Mouse (Mus musculus): ENCODE measurements around the gene Sec23a. TPM values are rescaled to one million over a fixed set of nuclear protein-coding genes. Genes with fewer than 3 reads are reported as not detected.
"Not testable (repeated sequence)": the region's sequence is repeated elsewhere in the genome, so short reads cannot be mapped to it uniquely, and the experiment has no call there.

Gene Sec23a
- polyA plus RNA-seq, 1 experiment, result 24.6 TPM

- Histone ChIP-seq H3K36me3 (ENCODE audit: control insufficient read depth, insufficient read depth) (peaks cover 18% of the 10 kb centered on the region), H3K4me3 (peak overlapping the region; percentile 50), H3K27me3 (ENCODE audit: control insufficient read depth, insufficient read depth, insufficient read length) (no peaks in the 10 kb centered on the region), H3K79me2 (ENCODE audit: control insufficient read depth, insufficient read depth) (peaks cover 41% of the 10 kb centered on the region), H3K4me2 (ENCODE audit: low read depth) (peak overlapping the region; percentile 75), H3ac (ENCODE audit: control insufficient read depth, insufficient read length) (no peak overlapping the region)
- no peak for TF ChIP-seq POLR2A (IDR thresholded peaks at IDR 0.05; ENCODE audit: insufficient read length, low read depth)
- TF ChIP-seq POLR2AphosphoS2 (IDR thresholded peaks at IDR 0.05; ENCODE audit: insufficient read length, low read depth), result no peak
- TF ChIP-seq TCF12 (IDR thresholded peaks at IDR 0.05; ENCODE audit: insufficient read depth, poor library complexity, severe bottlenecking), result no peak
- no peak for TF ChIP-seq SRF (IDR thresholded peaks at IDR 0.05; ENCODE audit: control insufficient read depth, insufficient read length, low read depth)
Measured at GRCm38 (mm10) chr12:59010482-59010881, 1.3 kb downstream of the Sec23a start.

DNA sequence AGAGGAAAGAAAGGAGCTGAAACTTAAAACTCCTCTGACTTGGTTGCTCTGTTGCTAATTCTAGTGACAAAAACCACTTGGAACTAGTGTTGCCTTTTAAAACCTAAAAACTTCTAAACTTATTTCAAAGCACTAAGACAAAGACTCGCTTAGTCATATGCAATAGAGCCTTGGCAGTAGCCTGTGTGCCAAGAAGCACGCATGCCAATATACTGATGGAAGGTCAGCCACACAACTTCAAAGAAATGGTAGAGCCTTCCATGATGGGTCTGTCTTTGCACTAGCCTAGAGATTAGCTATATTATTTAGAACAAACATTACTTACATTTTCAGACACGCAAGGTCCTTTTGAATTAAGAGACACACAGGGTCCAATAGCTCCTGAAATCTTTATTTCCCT is 26.1 kb downstream of the Sec23a start:
- Histone ChIP-seq H3K4me3 (no peak overlapping the region), H3K4me2 (ENCODE audit: low read depth) (no peak overlapping the region), H3K27me3 (ENCODE audit: control insufficient read depth, insufficient read depth, insufficient read length) (no peaks in the 10 kb centered on the region), H3ac (ENCODE audit: control insufficient read depth, insufficient read length) (no peak overlapping the region), H3K79me2 (ENCODE audit: control insufficient read depth, insufficient read depth) (no peaks in the 10 kb centered on the region), H3K36me3 (ENCODE audit: control insufficient read depth, insufficient read depth) (peaks cover 49% of the 10 kb centered on the region)
- no peak for TF ChIP-seq POLR2A (IDR thresholded peaks at IDR 0.05; ENCODE audit: insufficient read length, low read depth)
- TF ChIP-seq CEBPB (IDR thresholded peaks at IDR 0.05; ENCODE audit: insufficient read depth, poor library complexity, severe bottlenecking), result no peak
- TF ChIP-seq E2F4 (IDR thresholded peaks at IDR 0.05; ENCODE audit: insufficient read depth), result no peak
- TF ChIP-seq MYOD1 (IDR thresholded peaks at IDR 0.05; ENCODE audit: control insufficient read depth in 1 of 3, insufficient read length in 2 of 3, low read depth in 2 of 3), result no peak
- TF ChIP-seq REST (IDR thresholded peaks at IDR 0.05; ENCODE audit: insufficient read depth, insufficient read length), result no peak
- TF ChIP-seq TCF3 (IDR thresholded peaks at IDR 0.05; ENCODE audit: insufficient read length, low read depth), result no peak
- no peak for TF ChIP-seq POLR2AphosphoS2 (IDR thresholded peaks at IDR 0.05; ENCODE audit: insufficient read length, low read depth)

GRCm38 (mm10) chr12:58981178-58981661 is 30.6 kb downstream of the Sec23a start:
- not testable (repeated sequence) for H3K79me2 ChIP-seq (ENCODE audit: control insufficient read depth, insufficient read depth); H3K4me3 ChIP-seq; H3K4me2 ChIP-seq (ENCODE audit: low read depth); H3ac ChIP-seq (ENCODE audit: control insufficient read depth, insufficient read length); H3K27me3 ChIP-seq (ENCODE audit: control insufficient read depth, insufficient read depth, insufficient read length)
- H3K36me3 ChIP-seq (ENCODE audit: control insufficient read depth, insufficient read depth), result peaks cover 33% of the 10 kb centered on the region

- H3K27me3 ChIP-seq (ENCODE audit: control insufficient read depth, insufficient read depth, insufficient read length), result no peaks in the 10 kb centered on the region
- H3K79me2 ChIP-seq (ENCODE audit: control insufficient read depth, insufficient read depth), result no peaks in the 10 kb centered on the region
- no peak overlapping the region for H3K4me3 ChIP-seq
- peaks cover 15% of the 10 kb centered on the region for H3K36me3 ChIP-seq (ENCODE audit: control insufficient read depth, insufficient read depth)
- no peak overlapping the region for H3ac ChIP-seq (ENCODE audit: control insufficient read depth, insufficient read length)
- TF ChIP-seq E2F4 (IDR thresholded peaks at IDR 0.05; ENCODE audit: insufficient read depth) (no peak), POLR2AphosphoS2 (IDR thresholded peaks at IDR 0.05; ENCODE audit: insufficient read length, low read depth) (no peak), MAX (IDR thresholded peaks at IDR 0.05; ENCODE audit: low read depth) (no peak), SRF (IDR thresholded peaks at IDR 0.05; ENCODE audit: control insufficient read depth, insufficient read length, low read depth) (no peak), TCF12 (IDR thresholded peaks at IDR 0.05; ENCODE audit: insufficient read depth, poor library complexity, severe bottlenecking) (no peak), MYOG (IDR thresholded peaks at IDR 0.05; ENCODE audit: control insufficient read depth in 1 of 3, insufficient read depth in 1 of 3, insufficient read length in 2 of 3, low read depth in 2 of 3) (no peak), REST (IDR thresholded peaks at IDR 0.05; ENCODE audit: insufficient read depth, insufficient read length) (no peak), POLR2A (IDR thresholded peaks at IDR 0.05; ENCODE audit: insufficient read length, low read depth) (no peak), MYOD1 (IDR thresholded peaks at IDR 0.05; ENCODE audit: control insufficient read depth in 1 of 3, insufficient read length in 2 of 3, low read depth in 2 of 3) (no peak)
- H3K4me2 ChIP-seq (ENCODE audit: low read depth), result no peak overlapping the region
Measured at GRCm38 (mm10) chr12:58976966-58977365, 34.9 kb downstream of the Sec23a start.

DNA sequence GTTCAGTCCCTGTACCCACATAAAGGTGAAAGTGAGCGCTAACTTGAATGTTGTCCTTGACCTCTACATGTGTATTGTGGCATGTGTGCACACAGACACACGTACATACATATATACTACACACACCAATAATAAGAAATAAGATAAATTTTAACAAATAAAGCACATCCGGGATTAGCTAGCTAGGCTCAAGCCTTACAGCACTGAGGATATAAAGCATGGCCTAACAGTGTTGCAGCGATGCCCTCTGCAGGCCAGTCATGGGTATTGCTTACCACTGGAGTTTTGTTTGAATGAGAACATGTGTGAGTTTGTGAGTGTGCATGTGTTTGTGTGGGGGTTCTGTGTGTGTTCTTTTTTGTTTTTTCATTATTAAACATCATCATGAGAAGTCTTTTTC is 47.2 kb downstream of the Sec23a start:
- H3K4me3 ChIP-seq, result no peak overlapping the region
- no peaks in the 10 kb centered on the region for H3K79me2 ChIP-seq (ENCODE audit: control insufficient read depth, insufficient read depth)
- no peak overlapping the region for H3ac ChIP-seq (ENCODE audit: control insufficient read depth, insufficient read length)
- H3K4me2 ChIP-seq (ENCODE audit: low read depth), result no peak overlapping the region
- TF ChIP-seq POLR2AphosphoS2 (IDR thresholded peaks at IDR 0.05; ENCODE audit: insufficient read length, low read depth), result no peak
- no peak for TF ChIP-seq MAX (IDR thresholded peaks at IDR 0.05; ENCODE audit: low read depth)
- TF ChIP-seq USF1 (IDR thresholded peaks at IDR 0.05; ENCODE audit: low read depth), result no peak
- no peak for TF ChIP-seq SRF (IDR thresholded peaks at IDR 0.05; ENCODE audit: control insufficient read depth, insufficient read length, low read depth)
- no peak for TF ChIP-seq TCF3 (IDR thresholded peaks at IDR 0.05; ENCODE audit: insufficient read length, low read depth)
- TF ChIP-seq MYOD1 (IDR thresholded peaks at IDR 0.05; ENCODE audit: control insufficient read depth in 1 of 3, insufficient read length in 2 of 3, low read depth in 2 of 3), result no peak
- no peak for TF ChIP-seq E2F4 (IDR thresholded peaks at IDR 0.05; ENCODE audit: insufficient read depth)
- TF ChIP-seq CEBPB (IDR thresholded peaks at IDR 0.05; ENCODE audit: insufficient read depth, poor library complexity, severe bottlenecking), result no peak
- peaks cover 44% of the 10 kb centered on the region for H3K36me3 ChIP-seq (ENCODE audit: control insufficient read depth, insufficient read depth)
- no peaks in the 10 kb centered on the region for H3K27me3 ChIP-seq (ENCODE audit: control insufficient read depth, insufficient read depth, insufficient read length)

GRCm38 (mm10) chr12:58960844-58961243 is 51.0 kb downstream of the Sec23a start:
- H3K36me3 ChIP-seq (ENCODE audit: control insufficient read depth, insufficient read depth), result peaks cover 28% of the 10 kb centered on the region
- TF ChIP-seq MAX (IDR thresholded peaks at IDR 0.05; ENCODE audit: low read depth) (no peak), REST (IDR thresholded peaks at IDR 0.05; ENCODE audit: insufficient read depth, insufficient read length) (no peak), TCF12 (IDR thresholded peaks at IDR 0.05; ENCODE audit: insufficient read depth, poor library complexity, severe bottlenecking) (no peak), E2F4 (IDR thresholded peaks at IDR 0.05; ENCODE audit: insufficient read depth) (no peak), POLR2AphosphoS2 (IDR thresholded peaks at IDR 0.05; ENCODE audit: insufficient read length, low read depth) (no peak), CEBPB (IDR thresholded peaks at IDR 0.05; ENCODE audit: insufficient read depth, poor library complexity, severe bottlenecking) (no peak), MYOD1 (IDR thresholded peaks at IDR 0.05; ENCODE audit: control insufficient read depth in 1 of 3, insufficient read length in 2 of 3, low read depth in 2 of 3) (no peak), MYOG (IDR thresholded peaks at IDR 0.05; ENCODE audit: control insufficient read depth in 1 of 3, insufficient read depth in 1 of 3, insufficient read length in 2 of 3, low read depth in 2 of 3) (no peak), SRF (IDR thresholded peaks at IDR 0.05; ENCODE audit: control insufficient read depth, insufficient read length, low read depth) (no peak), POLR2A (IDR thresholded peaks at IDR 0.05; ENCODE audit: insufficient read length, low read depth) (no peak)
- H3K4me3 ChIP-seq, result no peak overlapping the region
- no peaks in the 10 kb centered on the region for H3K27me3 ChIP-seq (ENCODE audit: control insufficient read depth, insufficient read depth, insufficient read length)
- no peaks in the 10 kb centered on the region for H3K79me2 ChIP-seq (ENCODE audit: control insufficient read depth, insufficient read depth)
- H3K4me2 ChIP-seq (ENCODE audit: low read depth), result no peak overlapping the region
- no peak overlapping the region for H3ac ChIP-seq (ENCODE audit: control insufficient read depth, insufficient read length)
